Mouse (Mus musculus) frontal cortex, adult (tissue): Measurements from ENCODE around the gene Apoc1.
"Not testable (repeated sequence)": the region's sequence is repeated elsewhere in the genome, so short reads cannot be mapped to it uniquely, and the experiment has no call there.

Source experiments
- ATAC-seq: cut with Nextera tagmentation; 2 replicates; pipeline ENCODE4 v1.9.2; 2017; ENCODE audit warnings: mild to moderate bottlenecking, moderate library complexity, mixed read lengths; ENCODE audit not compliant: low TSS enrichment

Apoc1 gene

GRCm38 (mm10) chr7:19705271-19705670 lies 12.8 kb upstream of the Apoc1 start:
- no peak for ATAC-seq

GRCm38 (mm10) chr7:19704475-19704874 lies 12.0 kb upstream of the Apoc1 start:
- no peak for ATAC-seq

DNA sequence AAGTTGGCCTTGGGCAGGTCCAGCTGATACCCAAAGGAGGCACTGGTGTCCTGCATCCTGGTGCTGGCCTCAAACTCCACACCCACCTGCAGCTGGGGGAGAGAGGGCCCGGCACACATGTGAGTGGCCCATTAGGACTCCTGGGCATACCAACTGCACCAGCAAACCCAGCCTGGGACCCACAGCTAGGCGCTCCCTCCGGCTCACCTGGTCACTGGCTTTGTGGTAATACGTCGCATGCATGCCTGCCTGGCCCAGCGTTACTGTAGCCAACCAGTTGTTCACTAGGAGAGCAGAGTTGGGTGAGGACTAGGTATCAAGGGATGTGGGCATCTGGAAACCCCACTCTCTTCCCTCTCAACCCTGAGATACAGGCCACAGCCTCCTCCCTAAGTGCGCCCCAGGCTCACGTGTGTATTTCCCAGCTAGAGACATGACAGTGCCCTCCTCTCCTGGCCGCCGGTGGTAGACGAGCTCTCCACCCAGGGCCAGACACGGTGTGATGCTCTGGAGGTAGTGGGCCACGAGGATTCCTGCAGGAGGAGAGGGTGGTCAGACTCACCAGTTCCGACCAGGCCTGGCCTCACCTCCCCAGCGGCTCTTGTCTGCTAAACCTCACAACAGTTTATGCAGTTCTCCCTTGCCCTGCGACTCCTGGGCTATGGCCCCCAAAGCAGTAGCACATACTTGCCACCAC lies 10.5 kb upstream of the Apoc1 start:
- ATAC-seq = no peak

- ATAC-seq = peak; percentile 53
Observed at GRCm38 (mm10) chr7:19701069-19701761, 8.8 kb upstream of the Apoc1 start.

GRCm38 (mm10) chr7:19700299-19701068 lies 8.0 kb upstream of the Apoc1 start:
- ATAC-seq = no peak

- no peak for ATAC-seq
Observed at GRCm38 (mm10) chr7:19699827-19700148, 7.3 kb upstream of the Apoc1 start.

DNA sequence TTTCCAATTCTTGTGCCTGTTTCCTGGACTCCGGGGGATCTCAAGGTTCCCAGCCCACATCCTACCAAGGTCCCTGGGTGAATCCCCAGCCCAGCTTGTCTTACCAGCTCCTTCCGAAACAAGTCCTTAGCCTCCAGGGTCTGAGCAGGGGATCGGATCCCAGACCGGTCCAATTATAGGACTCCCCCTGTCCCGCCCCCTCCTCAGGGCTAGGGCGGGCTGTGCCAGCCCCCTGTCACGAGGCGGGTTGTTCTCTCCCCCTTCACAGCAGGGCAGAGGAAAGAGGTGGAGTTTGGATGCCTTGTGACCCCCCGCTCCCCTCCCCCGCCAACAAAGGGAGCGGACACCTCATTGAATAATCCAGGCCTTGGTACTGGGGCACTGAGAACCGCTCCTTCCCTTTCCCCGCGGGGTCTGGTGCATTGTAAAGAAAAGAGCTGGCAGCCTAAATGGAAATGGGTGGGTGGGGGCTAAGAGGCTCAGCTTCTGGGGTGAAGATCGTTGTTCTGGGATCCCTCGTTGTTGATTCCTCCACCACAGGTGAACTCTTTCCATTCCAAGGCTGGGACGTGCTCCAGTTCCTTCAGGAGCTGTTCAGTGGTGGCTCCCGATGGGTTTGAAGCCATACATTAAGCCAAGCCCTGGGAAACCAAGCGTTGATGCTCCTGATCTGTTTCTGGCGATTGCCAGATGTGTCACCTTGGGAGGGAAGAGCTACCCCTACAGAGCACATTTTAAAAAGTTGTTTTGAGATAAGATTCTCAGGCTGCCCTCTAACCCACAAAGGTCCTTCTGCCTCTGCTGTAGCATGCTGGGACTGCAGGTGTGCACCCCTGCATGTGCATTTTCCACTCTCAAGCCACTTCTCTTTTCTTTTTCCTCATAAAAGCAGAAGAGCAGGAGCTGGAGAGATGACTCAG lies 6.7 kb upstream of the Apoc1 start, which contains the start of gene Apoe:
Apoe (minus strand) TSS at position 282 of the 920 bp plus-strand sequence.
- peak; percentile 39 for ATAC-seq

DNA sequence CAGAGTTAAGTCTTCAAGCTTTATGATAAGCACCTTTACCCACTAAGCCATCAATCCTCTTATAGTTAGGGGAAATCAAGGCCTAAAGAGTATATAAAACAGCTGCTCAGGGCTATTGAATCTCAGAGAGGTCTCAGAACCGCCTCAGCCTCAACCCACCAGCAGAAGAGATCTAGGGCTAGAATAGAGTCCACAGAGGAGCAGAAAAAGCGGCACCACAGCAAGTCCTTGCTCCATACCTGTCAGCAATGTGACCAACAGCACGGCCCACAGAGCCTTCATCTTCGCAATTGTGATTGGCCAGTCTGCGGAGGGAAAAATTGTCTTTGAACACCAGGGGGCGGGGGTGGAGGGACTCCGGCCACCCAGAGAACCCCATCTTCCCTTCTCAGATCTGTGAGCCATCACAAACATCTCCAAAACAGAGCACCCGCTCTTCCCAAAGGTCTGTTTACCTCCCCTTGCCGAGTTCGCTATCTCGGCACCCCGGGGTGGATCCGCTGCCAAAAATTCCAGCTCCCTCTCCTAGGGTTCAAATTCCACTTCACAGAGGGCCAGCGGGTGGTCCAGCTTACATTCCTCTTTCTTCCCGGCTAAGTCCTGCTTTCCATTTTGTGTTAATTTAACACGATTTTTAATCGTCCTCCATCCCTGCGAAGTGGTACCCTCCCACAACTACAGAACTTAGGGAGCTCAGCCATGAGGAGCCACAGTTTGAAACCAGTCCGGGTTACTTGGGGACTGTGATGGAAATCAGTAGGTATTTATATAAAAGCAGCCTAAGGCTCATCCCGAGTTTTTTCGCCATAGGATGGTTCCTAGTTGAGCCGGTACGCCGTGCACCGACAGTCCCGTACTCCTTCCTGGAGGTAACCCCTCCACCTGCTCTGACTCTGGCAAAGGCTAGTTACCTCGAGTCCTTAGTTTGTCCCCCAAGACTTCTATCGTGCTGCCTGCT lies 5.8 kb upstream of the Apoc1 start:
- peak; percentile 24; the same call in 1 of the 2 replicates for ATAC-seq

DNA sequence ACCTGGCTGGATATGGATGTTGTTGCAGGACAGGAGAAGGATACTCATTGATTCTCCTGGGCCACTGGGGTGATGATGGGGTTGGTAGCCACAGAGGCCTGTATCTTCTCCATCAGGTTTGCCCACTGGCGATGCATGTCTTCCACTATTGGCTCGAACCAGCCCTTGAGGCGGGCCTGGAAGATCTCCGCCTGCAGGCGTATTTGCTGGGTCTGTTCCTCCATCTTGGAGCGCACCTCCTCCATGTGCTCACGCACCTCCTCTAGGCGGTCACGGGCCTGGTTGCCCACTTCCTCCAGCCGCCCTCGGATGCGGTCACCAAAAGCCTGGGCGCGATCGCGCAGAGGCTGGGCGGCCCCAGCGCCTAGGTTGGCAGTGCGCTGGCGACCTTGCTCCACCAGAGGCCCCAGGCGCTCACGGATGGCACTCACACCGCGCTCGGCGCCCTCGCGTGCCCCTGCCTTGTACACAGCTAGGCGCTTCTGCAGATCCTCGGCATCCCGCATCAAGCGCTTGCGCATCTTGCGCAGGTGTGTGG lies 3.9 kb upstream of the Apoc1 start:
- no peak for ATAC-seq

DNA sequence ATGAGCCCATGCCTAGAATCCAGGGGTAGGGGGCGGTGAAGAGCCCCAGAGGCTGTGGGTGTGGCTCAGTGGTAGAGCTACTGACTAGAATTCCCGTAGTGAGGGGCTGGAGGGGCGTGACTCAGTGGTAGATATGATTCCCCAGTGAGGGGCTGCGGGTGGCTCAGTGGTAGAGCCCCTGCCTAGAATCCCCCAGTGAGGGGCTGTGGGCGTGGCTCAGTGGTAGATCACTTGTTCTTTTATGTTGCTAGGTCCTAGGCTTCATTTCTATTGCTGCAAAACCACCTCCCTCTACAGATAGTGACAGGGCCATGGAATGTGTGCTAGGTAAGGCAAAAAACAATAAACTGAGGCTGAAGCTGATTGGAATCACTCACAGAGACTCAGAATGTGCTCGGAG lies 3.4 kb upstream of the Apoc1 start:
- no peak for ATAC-seq

DNA sequence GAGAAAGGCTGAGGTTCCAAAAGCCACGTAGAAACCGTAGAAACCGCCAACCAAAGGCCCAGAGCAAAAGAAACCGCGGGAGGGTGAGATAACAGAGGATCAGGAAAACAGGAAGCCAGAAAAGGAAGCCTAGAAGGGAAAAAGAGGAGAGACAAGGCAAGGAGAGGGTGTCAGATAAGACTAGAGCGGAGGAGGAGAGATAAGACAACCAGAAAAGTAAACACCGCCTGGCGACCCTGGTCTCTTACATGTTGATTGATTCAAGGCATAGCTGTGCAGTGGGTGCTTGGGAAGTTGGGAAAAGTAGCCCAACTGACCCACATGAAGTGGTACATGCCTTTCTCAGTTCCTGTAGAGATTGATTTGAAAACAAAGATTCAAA lies 2.7 kb upstream of the Apoc1 start:
- ATAC-seq = no peak

GRCm38 (mm10) chr7:19694336-19695212 lies 2.1 kb upstream of the Apoc1 start:
- no peak for ATAC-seq

- peak; percentile 73 for ATAC-seq
Observed at GRCm38 (mm10) chr7:19693421-19693820, 961 bp upstream of the Apoc1 start.

- no peak for ATAC-seq
Observed at GRCm38 (mm10) chr7:19691434-19691833, 1.0 kb downstream of the Apoc1 start.

- no peak for ATAC-seq
Observed at GRCm38 (mm10) chr7:19690845-19691244, 1.6 kb downstream of the Apoc1 start.

DNA sequence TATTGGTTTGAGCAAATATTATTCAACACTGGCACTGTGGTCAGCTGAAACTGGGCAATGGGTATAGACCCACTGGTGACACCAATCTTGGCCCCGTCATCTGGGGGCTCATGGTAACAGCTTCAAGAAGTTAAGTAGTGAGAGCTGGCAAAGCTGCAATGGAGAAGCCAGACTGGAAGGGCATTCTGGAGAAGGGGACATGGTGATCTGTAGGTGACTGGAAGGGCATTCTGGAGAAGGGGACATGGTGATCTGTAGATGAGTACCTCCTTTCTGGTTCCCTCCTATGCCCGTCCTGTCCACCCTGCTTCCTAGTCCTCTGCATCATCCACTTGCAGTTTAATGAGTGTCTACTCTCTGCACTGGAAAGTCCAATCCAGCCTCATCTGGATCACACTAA lies 3.8 kb downstream of the Apoc1 start:
- ATAC-seq = no peak

DNA sequence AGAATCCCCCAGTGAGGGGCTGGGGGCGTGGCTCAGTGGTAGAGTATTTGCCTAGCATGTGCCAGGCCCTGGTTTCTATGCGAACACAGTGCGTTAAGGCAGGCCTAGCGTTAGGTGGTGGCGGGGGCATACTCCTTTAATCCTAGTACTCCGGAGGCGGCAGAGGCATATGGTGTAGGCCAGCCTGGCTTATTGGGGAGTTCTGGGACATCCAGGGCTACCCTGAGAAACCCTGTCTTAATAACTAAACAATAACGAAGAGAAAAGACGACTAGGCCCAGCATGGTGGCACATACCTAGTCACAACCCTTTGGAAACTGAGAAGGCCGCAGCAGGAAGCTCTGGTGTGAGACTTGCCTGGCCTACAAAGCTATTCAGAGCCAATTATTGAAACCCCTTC lies 4.4 kb downstream of the Apoc1 start:
- no peak for ATAC-seq

GRCm38 (mm10) chr7:19686927-19687583 lies 5.4 kb downstream of the Apoc1 start:
- ATAC-seq = not testable (repeated sequence)

- ATAC-seq = no peak
Observed at GRCm38 (mm10) chr7:19686521-19686920, 5.9 kb downstream of the Apoc1 start.
